Mouse (Mus musculus) cerebellum, adult 8-10 months (tissue): ENCODE measurements around the gene P2rx1.

Experiments
- DNase-seq: peaks from one replicate; pipeline ENCODE4 v3.0.0; 2022

P2rx1 gene

DNA sequence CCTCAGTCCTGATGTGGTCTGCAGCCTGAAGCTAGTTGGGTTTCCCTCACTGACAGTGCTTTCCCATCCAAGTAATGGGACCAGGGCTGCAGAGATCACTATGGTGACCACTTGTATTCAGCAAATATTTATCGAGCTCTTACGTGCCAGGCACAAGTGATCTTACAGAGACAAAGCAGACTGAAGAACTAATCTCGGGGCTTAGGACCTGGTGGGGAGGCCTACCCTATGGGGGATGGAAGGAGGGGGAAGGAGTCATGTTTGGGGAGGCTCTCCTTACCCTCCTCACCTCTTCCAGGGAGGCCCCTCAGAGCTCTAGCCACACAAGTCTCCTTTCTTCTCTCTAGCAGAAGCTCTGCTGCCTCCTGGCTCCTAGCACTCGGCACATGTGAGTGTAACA, 24.9 kb downstream of the P2rx1 start:
- DNase-seq: no peak

DNA sequence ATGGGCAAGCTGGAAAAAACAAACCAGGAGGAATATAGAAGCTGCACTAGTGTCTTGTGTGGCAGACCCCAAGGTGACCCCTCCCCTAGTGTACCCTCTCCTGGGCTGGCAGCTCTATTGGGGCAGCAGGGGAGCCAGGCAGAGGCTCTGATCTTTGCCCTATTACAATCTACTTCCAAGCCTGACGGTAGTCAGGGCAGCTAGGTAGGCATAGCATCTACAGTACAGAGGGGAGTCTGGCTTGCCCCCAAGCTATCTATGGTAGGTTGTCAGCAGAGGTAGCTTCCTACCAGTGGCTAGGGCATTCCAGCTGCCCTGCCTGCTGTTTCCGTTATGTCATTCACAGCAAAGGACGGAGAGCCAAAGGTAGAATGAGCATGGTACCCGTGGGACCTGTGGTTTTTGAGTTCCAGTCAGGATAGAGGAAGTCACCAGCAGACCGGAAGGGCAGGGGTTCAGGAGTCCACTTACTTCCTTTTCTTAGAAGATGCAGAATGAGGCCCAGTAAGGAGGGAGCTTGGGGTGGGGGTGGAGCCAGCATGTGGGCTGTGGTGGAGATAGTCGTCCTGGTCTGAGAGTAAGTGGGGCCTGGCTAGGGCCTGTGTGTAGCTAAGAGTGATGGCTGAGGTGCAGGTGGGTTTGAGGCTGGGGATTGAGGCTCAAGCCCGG, 25.5 kb downstream of the P2rx1 start:
- DNase-seq: no peak

DNA sequence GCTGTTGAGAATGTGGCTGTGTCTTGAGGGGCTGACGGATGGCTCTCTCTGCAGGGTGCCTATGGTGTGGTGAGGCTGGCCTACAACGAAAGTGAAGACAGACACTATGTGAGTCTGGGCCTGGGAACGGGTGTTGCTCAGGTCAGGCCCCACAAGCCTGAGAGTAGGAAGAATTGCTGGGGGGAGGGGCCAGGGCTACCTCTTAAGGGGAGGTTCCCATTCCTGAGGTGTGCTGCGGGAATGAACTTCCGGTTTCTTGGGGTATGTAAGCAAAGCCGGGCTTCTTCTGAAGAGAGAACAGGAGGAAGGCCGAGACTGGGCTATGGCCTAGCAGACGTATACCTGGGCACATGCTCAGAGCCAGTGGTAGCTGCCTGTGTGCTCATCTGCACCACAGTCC, 28.1 kb downstream of the P2rx1 start:
- no peak for DNase-seq

DNA sequence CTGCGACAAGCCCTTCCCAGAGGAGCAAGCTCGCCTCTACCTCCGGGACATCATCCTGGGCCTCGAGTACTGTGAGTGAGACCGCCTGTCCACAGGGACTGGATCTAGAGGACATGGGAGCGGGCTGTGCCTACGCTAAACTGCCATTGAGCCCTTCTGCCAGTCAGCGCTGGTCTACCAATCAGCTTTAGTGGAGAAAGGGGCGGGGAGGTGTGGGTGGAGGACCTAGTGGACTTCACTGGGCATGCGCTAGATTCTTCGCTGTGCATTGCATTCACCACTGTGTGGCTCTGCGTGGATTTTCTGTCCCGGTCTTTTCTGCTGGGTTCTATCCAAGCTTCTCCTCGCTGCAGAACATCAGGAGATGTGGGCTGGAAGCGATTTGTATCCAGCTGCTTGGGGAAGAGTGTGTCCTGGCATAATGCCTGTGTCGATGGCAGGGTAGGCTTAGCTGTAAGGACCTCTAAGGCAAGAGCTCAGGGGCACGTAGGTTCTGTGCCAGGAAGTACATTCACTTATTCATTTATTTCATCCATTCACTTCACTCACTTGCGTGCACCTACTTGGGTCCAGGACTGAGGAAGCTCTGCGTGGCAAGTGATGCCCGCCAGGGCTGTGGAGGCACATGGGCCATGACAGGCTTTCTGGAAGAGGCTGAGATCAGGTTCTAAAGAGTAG, 32.1 kb downstream of the P2rx1 start:
- DNase-seq: peak; percentile 83

DNA sequence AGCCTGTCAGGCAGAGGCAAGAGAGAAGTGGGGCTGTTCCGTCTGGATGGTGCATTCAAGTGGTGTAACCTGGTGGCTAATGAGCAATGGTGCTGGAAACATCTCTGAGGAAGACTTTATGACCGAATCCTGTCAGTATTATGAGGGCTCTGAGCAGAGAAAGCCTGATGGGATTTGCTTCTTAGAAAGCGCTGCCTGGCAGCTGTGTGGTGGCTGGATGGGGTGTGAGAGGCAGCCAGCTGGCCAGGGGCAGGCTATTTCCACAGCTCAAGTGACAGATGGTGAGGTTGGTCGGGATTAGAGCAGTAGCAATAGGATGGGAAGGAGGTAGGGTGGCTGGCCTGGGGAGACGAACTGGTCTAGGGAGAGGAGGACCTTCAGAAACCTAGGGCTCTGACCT, 32.6 kb downstream of the P2rx1 start:
- DNase-seq: no peak

DNA sequence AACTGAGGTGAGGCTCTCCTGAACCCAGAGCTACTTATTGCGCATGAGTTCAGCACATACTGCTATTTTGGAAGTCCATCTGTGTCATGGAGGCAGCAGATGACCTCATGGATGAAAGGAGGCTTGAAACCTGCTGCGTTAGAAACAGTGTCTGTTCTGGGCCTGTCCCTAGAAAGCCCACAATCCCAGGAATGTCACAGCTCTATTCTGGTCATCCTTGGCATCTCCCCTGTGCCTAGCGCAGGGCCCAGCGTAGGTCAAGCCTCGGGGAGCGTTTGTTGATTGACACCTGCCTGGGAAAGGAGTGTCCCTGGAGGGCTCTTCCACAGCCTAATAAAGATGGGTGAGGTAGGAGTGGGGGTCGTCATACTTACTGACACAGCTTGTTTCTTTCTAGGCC, 37.2 kb downstream of the P2rx1 start:
- DNase-seq: no peak

DNA sequence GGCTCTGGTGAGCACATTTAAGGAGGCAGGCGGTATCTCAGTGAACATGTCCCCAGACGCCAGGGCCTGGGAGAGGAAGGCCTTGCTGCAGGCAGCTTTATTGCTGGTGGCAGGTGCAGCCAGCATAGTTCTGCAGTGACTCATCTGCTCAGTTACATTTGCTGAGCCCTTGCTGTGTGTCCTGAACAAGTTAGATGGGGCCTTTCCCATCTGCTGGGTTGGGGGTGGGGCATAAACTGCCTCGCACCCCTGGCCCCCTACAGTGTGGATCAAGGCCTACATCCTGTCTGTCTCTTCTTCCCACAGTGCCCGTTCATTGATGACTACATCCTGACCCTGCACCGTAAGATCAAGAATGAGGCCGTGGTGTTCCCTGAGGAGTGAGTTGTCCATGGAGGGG, 38.0 kb downstream of the P2rx1 start:
- no peak for DNase-seq

DNA sequence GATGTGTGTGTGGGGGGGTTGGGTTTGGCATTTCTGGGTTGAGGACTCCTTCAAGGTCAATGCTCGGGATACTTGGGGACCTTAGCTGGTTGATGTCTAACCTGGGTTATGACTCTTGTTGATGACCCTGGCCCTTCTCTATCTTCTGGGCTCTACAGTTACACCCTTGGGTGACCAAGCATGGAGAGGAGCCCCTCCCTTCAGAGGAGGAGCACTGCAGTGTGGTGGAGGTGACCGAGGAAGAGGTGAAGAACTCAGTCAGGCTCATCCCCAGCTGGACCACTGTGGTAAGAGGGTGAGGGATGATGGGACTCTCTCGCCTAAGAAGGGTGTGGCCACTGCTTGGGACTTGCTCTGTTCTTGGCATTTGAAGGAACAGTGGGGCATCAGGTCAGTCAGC, 38.8 kb downstream of the P2rx1 start:
- no peak for DNase-seq

DNA sequence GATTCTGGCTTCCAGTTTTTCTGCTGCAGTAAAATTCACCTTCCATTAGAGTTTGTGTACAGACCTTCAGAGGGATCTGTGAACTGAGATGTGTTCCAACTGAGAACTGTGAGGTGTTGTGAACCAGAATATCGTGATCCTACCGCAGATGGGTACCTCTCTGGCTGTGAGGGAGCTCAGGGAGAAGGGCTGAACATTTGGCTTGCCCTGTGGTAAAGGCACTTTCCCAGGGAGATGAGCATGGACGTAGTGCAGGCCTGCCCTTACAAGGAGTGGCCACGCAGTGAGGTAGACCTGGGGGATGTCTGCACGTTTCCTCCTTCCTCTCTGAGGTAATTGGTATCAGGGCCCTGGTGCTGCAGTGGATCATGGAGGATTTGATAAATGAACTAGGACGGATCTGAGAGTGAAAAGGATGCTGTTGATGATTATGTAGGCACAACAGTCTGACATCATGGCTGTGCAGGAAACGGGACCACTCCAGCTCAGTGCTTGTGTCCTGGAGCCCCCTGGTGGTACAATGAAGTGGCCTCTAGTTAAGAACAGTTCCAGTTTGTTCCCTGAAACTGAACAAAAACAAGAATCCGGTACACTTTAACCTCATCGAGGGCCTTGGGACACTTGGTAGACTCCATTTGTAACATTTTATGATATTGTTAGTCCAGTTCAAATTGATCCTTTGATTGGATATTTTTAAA, 40.3 kb downstream of the P2rx1 start:
- DNase-seq: peak; percentile 55

DNA sequence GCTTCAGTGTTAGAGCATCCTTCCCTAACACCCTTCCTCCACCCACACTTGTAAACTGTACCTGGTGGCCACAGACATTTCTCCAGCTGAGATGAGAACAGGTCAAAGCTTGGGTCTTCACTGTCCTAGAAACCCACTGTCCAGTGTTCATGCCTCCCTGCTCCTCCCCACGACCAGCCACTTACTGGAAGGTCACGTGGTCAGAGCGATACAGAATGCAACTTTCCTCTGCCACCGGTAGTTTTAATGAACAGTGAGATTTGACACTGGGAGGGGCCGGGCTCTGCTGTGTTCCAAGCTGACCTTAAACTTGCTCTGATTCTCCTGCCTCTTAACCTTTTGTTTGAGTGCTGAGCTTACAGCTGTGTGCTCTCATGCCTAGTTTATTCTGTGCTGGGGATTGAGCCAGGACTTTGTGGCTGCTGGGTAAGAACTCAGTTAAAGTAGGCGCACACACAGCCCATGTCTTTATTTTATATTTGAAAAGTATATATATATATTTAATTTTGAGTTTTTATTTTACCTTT, 45.4 kb downstream of the P2rx1 start:
- no peak for DNase-seq

DNA sequence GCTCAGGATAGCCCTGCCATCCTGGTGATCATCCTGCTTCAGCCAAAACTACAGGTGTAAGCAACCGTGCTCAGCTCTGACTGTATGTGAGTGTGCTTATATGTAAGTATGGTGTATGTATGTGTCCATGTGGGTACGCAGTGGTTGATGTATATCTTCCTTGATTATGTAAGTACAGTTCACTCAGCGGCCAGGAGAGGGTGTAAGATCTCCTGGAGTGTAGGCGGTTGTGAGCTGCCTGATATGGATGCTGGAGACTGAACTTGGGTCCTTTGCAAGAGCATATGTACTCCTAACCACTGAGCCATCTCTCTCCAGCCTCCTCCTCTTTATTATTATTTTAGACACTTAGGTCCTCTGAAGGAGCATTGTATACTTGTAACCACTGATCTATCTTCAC, 45.9 kb downstream of the P2rx1 start:
- DNase-seq: no peak

DNA sequence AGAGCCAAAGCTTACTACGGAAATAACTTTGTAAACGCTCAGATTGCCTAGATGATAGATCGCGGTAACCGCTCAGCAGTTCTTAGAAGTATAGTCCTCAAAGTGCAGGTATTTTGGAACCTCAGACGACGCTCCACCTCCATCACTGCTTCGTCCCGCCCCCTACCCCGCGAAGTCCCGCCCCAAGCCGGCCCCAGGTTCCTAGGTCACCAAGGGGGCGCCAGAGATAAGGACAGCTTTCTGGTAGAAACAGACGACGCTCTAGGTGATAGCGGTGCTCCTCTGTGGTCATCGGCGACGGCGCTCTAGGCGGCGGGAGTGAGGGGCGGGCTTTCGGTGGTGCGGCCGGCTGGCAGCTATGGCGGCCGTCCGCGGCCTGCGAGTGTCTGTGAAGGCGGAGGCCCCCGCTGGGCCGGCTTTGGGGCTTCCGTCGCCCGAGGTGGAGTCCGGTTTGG, 48.7 kb downstream of the P2rx1 start, which contains the start of gene Ncbp3:
TSS of gene Ncbp3 (plus strand) at position 242 of the 455 bp plus-strand sequence.
- peak; percentile 93 for DNase-seq

DNA sequence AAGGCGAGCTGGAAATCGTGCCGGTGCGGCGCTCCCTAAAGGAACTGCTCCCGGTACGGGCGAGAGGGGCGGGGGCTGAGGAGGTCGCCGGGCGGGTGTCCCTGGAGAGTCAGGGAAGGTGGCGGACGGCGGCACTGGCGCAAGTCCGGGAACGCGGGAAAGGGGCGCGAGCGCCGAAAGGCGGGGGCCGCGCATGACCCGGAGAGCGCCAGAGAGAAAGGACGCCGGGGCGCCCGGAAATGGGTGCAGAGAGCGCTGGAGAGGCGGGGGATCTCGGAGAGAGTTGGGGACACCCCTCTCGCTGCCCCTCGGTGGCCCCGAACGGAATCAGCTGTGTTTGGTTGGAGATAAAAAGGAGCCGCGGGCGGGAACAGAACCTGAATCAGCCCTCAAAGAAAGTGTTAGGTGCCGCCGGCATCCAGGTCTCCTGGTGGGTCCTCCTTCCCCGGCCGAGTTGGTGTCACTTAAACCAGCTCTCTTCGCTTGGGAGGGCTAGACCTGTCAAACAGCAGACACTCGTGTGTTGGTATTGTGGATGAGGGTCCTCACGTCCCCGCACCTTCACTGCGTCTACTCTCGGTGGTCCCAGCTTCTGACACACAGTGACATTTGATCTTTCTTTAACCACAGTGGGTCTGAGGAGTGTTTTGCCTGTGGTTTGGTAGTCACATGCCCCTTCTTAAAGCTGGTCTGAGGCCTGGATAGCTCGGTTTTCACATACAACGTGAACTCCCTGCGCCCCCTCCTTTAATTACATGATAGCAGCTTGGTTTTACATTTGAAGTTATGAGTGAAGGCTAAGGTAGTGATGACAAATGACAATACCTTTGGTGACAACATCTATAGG, 49.4 kb downstream of the P2rx1 start:
- DNase-seq: no peak

DNA sequence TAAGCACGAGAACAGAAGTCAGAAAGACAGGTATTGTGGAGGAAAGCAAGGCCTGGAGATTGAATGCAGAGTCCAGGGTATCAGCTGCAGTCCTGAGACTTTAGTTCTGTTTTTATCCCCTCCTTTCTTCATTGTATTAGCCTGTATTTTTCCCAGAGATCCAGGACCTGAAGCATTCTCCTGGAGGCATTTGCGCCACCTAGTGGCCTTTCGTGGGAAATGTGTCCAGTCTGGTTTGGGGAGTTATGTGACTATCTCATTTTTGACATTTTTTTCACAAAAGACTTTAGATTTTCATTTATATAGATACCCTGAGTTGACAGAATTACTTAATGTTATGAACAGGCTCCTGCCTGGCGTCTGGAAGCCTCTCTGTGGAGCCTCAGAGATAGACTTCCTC, 50.4 kb downstream of the P2rx1 start:
- peak; percentile 81 for DNase-seq

DNA sequence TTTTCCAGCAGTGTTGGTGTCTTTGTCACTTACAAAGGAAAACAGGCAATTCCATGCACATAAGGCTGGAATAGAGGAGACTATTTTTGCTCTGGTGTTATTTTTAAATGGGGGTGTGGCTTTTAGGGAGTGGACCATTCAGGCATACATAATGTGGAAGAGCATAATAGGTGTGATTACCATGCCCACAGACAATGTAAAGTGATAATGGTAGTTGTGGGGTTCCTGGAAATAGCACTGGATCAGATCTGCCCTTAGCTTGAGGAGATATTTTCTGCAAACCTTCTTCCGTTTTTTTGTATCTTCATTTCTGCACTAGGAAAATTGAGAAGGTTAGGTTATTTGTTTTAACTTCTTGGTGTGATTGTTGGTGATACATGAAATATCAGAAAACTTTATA, 53.9 kb downstream of the P2rx1 start:
- no peak for DNase-seq

DNA sequence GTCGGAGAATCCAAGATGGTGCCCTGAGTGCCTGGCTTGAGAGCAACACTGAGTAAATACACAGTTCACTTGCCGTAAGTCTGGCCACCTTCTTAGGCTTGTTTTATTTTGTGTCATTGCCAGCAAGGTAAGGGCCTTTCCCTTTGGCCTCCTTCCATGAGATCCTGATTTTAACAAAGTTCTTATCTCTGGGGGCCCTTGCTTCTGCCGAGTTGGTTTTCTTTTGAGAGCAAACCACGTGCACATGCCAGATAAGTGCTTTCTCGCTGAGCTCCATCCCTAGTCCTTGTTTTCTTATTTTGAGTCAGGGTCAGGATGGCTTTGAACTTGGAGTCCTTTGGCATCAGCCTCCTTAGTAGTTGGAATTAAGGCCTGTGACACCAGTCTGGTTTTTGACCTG, 58.8 kb downstream of the P2rx1 start:
- DNase-seq: no peak

DNA sequence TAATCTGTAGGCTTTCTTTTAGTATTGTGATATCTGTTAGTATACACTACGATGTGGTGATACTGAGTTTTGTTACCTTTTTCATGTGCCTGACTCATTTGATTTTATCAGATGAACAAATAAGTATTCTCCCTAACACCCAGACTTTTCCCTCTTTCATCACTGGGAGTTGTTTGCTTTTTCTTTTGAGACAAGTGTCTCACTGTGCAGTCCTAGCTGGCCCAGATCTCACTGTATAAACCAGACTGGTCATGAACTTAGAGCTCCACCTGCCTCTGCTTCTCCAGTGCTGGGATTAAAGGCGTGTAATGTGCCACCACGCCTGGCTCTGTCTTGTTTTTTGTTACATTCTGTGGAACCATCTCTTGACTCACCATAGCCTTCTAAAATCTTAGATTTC, 60.7 kb downstream of the P2rx1 start:
- DNase-seq: no peak

DNA sequence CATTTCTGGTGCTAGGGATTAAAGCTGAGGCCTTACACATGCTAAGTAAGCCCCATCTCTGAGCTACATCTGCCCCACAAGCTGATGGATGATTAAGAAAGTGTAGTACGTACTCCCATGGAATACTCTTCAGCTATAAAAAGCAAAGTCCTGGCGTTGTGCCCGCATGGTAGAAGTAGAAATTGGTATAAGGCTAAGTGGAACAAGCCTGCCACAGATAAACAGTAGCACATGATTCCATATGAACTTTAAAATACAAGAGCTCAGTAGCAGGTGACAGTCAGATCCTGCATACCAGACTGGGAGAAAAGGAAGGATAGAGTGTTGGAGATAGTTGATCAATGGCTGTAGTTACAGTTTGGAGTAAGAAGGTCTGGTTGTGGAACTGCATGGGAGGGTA, 62.5 kb downstream of the P2rx1 start:
- DNase-seq: no peak
